Mouse (Mus musculus) mesoderm, embryonic 11.5 days (tissue): ENCODE data around the gene Serinc1.

ENCODE experiments used
- DNase-seq: peaks from one replicate; pipeline ENCODE4 v3.0.0-alpha.2; 2012; ENCODE audit warnings: low read depth, low spot score

Gene Serinc1

DNA sequence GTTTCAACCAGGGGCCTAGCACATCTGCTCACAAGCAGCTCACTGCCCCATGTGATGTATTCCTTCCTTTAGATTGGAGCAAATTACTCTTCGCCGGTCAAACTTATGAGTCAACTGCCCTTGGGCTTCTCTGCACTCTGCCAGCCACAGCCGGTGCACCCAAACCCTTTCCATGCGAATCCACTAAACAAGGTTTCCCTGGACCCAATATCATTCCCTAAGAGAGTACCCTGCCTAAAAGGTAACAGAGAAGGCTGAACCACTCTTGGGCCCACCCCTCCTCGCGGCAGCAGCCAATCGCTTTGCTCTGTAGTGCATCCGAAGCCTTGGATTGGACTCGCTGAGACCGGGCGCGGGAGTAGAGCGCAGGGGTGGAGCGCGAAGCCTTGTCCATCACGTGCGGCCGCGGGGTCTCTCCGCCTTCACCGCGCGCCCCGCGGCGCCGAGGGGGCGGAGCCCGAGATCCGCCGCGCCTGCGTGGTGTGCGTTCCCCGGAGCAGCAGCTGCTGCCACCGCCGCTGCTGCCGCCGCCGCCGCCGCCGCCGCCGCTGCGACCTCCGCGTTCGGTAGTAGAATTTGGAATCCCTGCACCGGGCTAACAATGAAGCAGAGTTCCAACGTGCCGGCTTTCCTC lies 46.3 kb downstream of the Serinc1 start, which contains the start of gene Hsf2:
Hsf2 (plus strand) TSS at position 478 of the 634 bp plus-strand sequence.
- peak; percentile 97 for DNase-seq

GRCm38 (mm10) chr10:57484741-57485140 lies 47.6 kb downstream of the Serinc1 start:
- no peak for DNase-seq

- DNase-seq = no peak
Measured at GRCm38 (mm10) chr10:57481717-57482116, 50.6 kb downstream of the Serinc1 start.

DNA sequence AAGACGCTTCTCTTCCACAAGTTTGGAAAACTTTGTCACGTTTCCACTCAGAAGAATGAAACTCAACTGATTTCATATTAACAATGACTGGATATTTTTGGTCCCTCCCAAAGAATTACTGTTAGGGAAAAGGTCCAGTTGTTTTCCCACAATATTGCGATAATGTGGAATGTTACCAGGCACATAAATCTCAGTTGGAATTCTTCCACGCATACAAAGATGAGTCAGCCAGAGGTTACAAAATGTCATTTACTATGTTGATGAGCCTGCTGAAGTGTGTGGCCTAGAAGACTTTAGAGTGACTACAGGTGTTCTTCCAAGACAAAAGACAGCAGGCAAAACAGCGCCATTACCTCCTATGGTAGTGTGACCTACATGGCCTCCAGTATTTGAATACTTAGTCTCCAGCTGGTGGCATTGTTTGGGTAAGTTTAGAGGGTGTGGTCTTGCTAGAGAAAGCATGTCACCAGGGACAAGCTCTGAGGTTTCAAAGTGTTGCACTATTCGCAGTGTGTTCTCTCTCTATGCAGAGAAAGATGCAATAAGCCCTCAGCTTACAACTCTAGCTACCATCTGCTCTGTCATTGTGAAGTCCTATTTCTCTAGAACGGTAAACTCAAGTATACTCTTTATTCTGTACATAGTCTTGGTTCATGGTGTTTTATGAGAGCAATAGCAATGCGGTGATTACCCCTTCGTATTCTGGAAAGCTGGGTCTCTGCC lies 55.0 kb downstream of the Serinc1 start:
- no peak for DNase-seq
